Mouse (Mus musculus): ENCODE measurements around the gene Snip1. TPM values are rescaled to one million over a fixed set of nuclear protein-coding genes. Genes with fewer than 3 reads are reported as not detected.
A peak's percentile ranks its signal among the peaks of the same experiment; 100 is the strongest.

The Snip1 gene
- polyA plus RNA-seq, 1 experiment from 2014 or later = 31.0 TPM

- 79% methylated on average over 8 of the region's 8 CpGs for WGBS
- ATAC-seq (replicated peaks) = no peak
Observed at GRCm38 (mm10) chr4:125063829-125064228, 2.6 kb upstream of the Snip1 start.

GRCm38 (mm10) chr4:125065517-125066307, 760 bp upstream of the Snip1 start, which contains the start of gene Dnali1:
Gene Dnali1 (minus strand): TSS chr4:125065703.
- Histone ChIP-seq H3K27me3 (no peaks in the 10 kb centered on the region), H3K4me3 (peak within 1 kb of the TSS; percentile 59), H3K4me1 (peaks cover 21% of the 10 kb centered on the region), H3K27ac (replicated peaks) (peak within 1 kb of the TSS; percentile 53), H3K36me3 (peaks cover 17% of the 10 kb centered on the region), H3K9ac (replicated peaks) (peak within 1 kb of the TSS; percentile 62), H3K9me3 (no peaks in the 10 kb centered on the region), H3K4me2 (replicated peaks) (peak within 1 kb of the TSS; percentile 86)
- WGBS = 2% methylated on average over 26 of the region's 26 CpGs
- peak; percentile 47; the same call in 1 of the 2 replicates for ATAC-seq (replicated peaks)

More at GRCm38 (mm10) chr4:125063829-125064228, 2.6 kb upstream of the Snip1 start:
- no peak overlapping the region for H3K9ac ChIP-seq (replicated peaks)
- no peak overlapping the region for H3K4me3 ChIP-seq
- no peak overlapping the region for H3K4me2 ChIP-seq (replicated peaks)
- H3K4me1 ChIP-seq = peaks cover 23% of the 10 kb centered on the region
- H3K36me3 ChIP-seq = peaks cover 2% of the 10 kb centered on the region; the same call in 1 of the 2 replicates
- H3K27me3 ChIP-seq = no peaks in the 10 kb centered on the region
- no peak overlapping the region for H3K27ac ChIP-seq (replicated peaks)
- no peaks in the 10 kb centered on the region for H3K9me3 ChIP-seq

- ATAC-seq (replicated peaks) = no peak
- Histone ChIP-seq H3K4me3 (no peak overlapping the region), H3K27me3 (no peaks in the 10 kb centered on the region), H3K4me2 (replicated peaks) (no peak overlapping the region), H3K36me3 (peaks cover 33% of the 10 kb centered on the region), H3K9ac (replicated peaks) (no peak overlapping the region), H3K9me3 (no peaks in the 10 kb centered on the region), H3K4me1 (no peaks in the 10 kb centered on the region), H3K27ac (replicated peaks) (no peak overlapping the region)
- WGBS = 94% methylated on average over 2 of the region's 2 CpGs
Observed at GRCm38 (mm10) chr4:125077700-125078099, 11.2 kb downstream of the Snip1 start.

GRCm38 (mm10) chr4:125078698-125079097, 12.2 kb downstream of the Snip1 start:
- H3K9me3 ChIP-seq = no peaks in the 10 kb centered on the region
- H3K27me3 ChIP-seq = no peaks in the 10 kb centered on the region
- no peak overlapping the region for H3K9ac ChIP-seq (replicated peaks)
- peaks cover 23% of the 10 kb centered on the region for H3K36me3 ChIP-seq
- no peak overlapping the region for H3K4me3 ChIP-seq
- H3K27ac ChIP-seq (replicated peaks) = no peak overlapping the region
- no peak for ATAC-seq (replicated peaks)
- no peaks in the 10 kb centered on the region for H3K4me1 ChIP-seq
- WGBS = 85% methylated on average over 2 of the region's 2 CpGs
- no peak overlapping the region for H3K4me2 ChIP-seq (replicated peaks)

- Histone ChIP-seq H3K4me2 (replicated peaks) (peak within 1 kb of the TSS; percentile 91), H3K36me3 (peaks cover 19% of the 10 kb centered on the region), H3K4me1 (peaks cover 23% of the 10 kb centered on the region), H3K9ac (replicated peaks) (peak within 1 kb of the TSS; percentile 98), H3K27me3 (no peaks in the 10 kb centered on the region), H3K4me3 (peak within 1 kb of the TSS; percentile 98), H3K27ac (replicated peaks) (peak within 1 kb of the TSS; percentile 99), H3K9me3 (no peaks in the 10 kb centered on the region)
- peak; percentile 94 for ATAC-seq (replicated peaks)
- WGBS = 2% methylated on average over 63 of the region's 63 CpGs
Observed at GRCm38 (mm10) chr4:125084403-125085345, 18.2 kb downstream of the Snip1 start, which contains the start of gene Meaf6. Gene Meaf6 (plus strand): TSS chr4:125085134.

- Histone ChIP-seq H3K9me3 (no peaks in the 10 kb centered on the region), H3K9ac (replicated peaks) (peak overlapping the region; percentile 98), H3K4me3 (peak overlapping the region; percentile 98), H3K4me1 (peaks cover 23% of the 10 kb centered on the region), H3K27me3 (no peaks in the 10 kb centered on the region), H3K27ac (replicated peaks) (peak overlapping the region; percentile 99), H3K4me2 (replicated peaks) (peak overlapping the region; percentile 91), H3K36me3 (peaks cover 26% of the 10 kb centered on the region)
- WGBS = under 1% methylated on average over 45 of the region's 45 CpGs
- peak; percentile 93 for ATAC-seq (replicated peaks)
Observed at GRCm38 (mm10) chr4:125085346-125085841, 18.9 kb downstream of the Snip1 start.

- Histone ChIP-seq H3K36me3 (peaks cover 37% of the 10 kb centered on the region), H3K4me1 (no peaks in the 10 kb centered on the region), H3K27me3 (no peaks in the 10 kb centered on the region), H3K4me2 (replicated peaks) (no peak overlapping the region), H3K9me3 (no peaks in the 10 kb centered on the region), H3K9ac (replicated peaks) (no peak overlapping the region), H3K4me3 (no peak overlapping the region), H3K27ac (replicated peaks) (no peak overlapping the region)
- no peak for ATAC-seq (replicated peaks)
- 88% methylated on average over 5 of the region's 5 CpGs for WGBS
Observed at GRCm38 (mm10) chr4:125093031-125093430, 26.6 kb downstream of the Snip1 start.

- Histone ChIP-seq H3K27me3 (no peaks in the 10 kb centered on the region), H3K36me3 (peaks cover 16% of the 10 kb centered on the region), H3K4me2 (replicated peaks) (no peak overlapping the region), H3K4me1 (no peaks in the 10 kb centered on the region; the same call in 1 of the 2 replicates), H3K9me3 (no peaks in the 10 kb centered on the region), H3K9ac (replicated peaks) (no peak overlapping the region), H3K4me3 (no peak overlapping the region), H3K27ac (replicated peaks) (no peak overlapping the region)
- no peak for ATAC-seq (replicated peaks)
- 98% methylated on average over 5 of the region's 5 CpGs for WGBS
Observed at GRCm38 (mm10) chr4:125096066-125096465, 29.6 kb downstream of the Snip1 start.

GRCm38 (mm10) chr4:125097412-125097811, 30.9 kb downstream of the Snip1 start:
- H3K9me3 ChIP-seq = no peaks in the 10 kb centered on the region
- H3K4me3 ChIP-seq = no peak overlapping the region
- H3K4me2 ChIP-seq (replicated peaks) = no peak overlapping the region
- H3K36me3 ChIP-seq = peaks cover 7% of the 10 kb centered on the region
- H3K4me1 ChIP-seq = no peaks in the 10 kb centered on the region; the same call in 1 of the 2 replicates
- ATAC-seq (replicated peaks) = no peak
- no peak overlapping the region for H3K27ac ChIP-seq (replicated peaks)
- 84% methylated on average over 4 of the region's 4 CpGs for WGBS
- no peak overlapping the region for H3K9ac ChIP-seq (replicated peaks)
- no peaks in the 10 kb centered on the region for H3K27me3 ChIP-seq

- 0 out of 2 replicates have a peak, but pooled peaks have one; percentile 58 for ATAC-seq (replicated peaks)
- Histone ChIP-seq H3K27ac (replicated peaks) (no peak overlapping the region), H3K36me3 (peaks cover 18% of the 10 kb centered on the region), H3K9ac (replicated peaks) (no peak overlapping the region), H3K4me3 (no peak overlapping the region), H3K4me1 (no peaks in the 10 kb centered on the region; the same call in 1 of the 2 replicates), H3K9me3 (no peaks in the 10 kb centered on the region), H3K4me2 (replicated peaks) (no peak overlapping the region), H3K27me3 (no peaks in the 10 kb centered on the region)
- WGBS = 7% methylated on average over 8 of the region's 8 CpGs
Observed at GRCm38 (mm10) chr4:125099458-125099857, 33.0 kb downstream of the Snip1 start.

- WGBS = 69% methylated on average over 13 of the region's 13 CpGs
- Histone ChIP-seq H3K9me3 (no peaks in the 10 kb centered on the region), H3K9ac (replicated peaks) (no peak overlapping the region), H3K4me1 (no peaks in the 10 kb centered on the region; the same call in 1 of the 2 replicates), H3K27ac (replicated peaks) (no peak overlapping the region), H3K27me3 (no peaks in the 10 kb centered on the region), H3K4me2 (replicated peaks) (no peak overlapping the region), H3K4me3 (no peak overlapping the region), H3K36me3 (peaks cover 23% of the 10 kb centered on the region)
- ATAC-seq (replicated peaks) = no peak
Observed at GRCm38 (mm10) chr4:125101334-125101733, 34.9 kb downstream of the Snip1 start.
